Mouse (Mus musculus): ENCODE data around the gene Galr2.
"Not testable (repeated sequence)": the region's sequence is repeated elsewhere in the genome, so short reads cannot be mapped to it uniquely, and the experiment has no call there.

Gene Galr2

DNA sequence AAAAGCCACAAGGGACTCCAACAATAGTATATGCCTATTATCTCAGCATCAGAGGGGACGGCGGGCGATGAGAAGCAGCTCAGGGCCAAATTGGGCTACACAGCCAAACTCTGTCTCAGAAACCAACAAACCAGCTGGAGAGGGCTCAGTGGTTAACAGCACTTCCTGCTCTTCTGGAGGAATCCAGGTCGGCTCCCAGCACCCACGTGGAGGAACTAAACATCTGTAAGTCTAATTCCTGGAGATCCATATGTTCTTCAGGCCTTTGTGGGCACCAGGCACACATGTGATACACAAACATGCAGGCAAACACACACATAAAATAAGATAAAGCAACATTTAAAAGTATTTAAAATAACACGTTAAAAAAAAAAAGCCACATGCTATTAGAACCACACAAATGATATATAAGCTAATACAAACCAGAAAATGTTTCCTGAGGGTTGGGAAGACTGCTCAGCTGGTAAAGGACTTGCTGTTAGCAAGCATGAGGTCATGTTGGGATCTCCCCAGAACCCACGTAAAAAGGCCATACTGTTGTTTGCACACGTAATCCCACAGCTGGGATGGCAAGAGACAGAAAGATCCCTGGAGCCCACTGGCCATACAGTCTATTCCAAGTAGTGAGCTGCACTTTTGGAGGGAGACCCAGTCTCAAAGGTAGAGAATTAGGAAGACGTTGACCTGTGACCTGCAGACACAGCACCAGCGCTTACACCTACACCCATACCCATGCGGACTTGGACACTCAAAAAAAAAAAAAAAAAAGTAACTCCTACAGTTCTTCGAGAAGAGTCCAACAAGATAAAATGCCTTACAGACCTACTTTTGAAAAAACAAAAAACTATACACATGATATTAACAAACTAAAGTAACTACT lies 7.9 kb upstream of the Galr2 start:
- no peak for DNase-seq

DNA sequence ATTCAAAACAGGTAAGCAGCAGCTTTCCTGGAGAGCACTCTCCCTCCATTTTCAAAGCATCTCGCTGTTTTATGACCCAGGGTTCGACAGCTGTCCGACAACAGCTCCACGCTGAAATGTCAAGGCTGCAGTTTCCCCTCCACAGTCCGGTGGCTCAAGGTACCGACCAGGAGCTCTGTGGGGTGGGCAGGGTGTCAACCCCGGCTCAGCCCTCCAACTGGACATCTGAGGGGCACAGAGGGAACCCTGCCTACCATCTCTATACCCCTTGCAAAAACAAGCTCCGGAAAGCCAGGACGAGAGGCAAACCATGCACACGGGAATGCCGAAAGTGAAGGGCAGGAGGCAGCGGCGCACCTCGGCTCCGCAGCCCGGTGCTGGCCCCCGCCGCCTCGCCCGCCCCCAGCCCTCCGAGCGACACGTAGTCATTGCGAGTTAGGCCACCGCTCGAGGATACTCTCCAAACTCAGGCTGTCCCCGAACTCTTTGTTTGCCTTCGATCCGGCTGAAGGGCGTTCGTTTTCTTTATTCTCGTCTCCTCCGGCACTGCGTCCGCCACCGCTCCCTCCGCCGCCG lies 7.2 kb upstream of the Galr2 start:
- DNase-seq = no peak

DNA sequence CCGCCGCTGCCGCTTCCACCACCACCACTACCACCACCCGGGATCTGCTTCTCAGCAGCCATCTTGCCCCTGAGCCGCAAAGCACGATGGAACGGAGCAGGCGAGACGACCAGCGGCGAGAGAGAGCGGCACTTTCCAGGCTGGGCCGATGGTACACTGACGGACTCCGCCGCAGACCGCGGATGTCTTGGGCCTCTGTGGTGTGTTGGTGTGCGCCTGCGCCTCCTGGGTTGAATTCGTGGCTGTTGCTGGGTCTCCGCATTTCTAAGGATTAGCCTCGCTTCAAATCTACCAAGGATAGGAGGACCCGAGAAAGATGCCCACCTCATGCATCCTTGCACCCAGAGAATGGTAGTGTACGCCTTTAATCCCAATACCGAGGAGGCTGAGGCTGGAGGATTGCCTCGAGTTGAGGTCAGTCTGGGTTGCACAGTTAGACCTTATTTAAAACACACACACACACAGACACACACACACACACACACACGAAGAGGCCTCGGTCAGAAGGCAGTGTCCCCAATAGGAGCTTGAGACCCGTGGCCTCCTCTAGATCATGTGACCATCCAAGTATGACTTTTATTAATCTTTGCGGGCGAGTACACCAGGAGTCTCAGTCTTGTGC lies 6.6 kb upstream of the Galr2 start, which contains the start of gene Srp68:
Gene Srp68 (minus strand): TSS at position 173 of the 622 bp plus-strand sequence.
- DNase-seq = peak; percentile 77 to 88

DNA sequence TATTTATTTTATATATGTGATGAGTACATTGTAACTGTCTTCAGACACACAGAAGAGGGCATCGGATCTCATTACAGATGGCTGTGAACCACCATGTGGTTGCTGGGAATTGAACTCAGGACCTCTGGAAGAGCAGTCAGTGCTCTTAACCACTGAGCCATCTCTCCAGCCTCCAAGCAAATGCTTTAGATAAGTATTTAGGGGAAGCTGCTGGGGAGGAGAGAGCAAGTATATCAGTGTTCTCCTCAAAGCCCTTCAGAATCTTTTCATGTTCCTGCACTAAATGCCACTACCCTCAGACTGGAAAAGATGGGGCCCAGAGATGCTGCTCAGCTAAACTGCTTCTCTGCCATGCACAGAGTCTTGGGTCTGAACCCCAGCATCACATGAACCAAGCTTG lies 3.6 kb upstream of the Galr2 start:
- DNase-seq = not testable (repeated sequence)

DNA sequence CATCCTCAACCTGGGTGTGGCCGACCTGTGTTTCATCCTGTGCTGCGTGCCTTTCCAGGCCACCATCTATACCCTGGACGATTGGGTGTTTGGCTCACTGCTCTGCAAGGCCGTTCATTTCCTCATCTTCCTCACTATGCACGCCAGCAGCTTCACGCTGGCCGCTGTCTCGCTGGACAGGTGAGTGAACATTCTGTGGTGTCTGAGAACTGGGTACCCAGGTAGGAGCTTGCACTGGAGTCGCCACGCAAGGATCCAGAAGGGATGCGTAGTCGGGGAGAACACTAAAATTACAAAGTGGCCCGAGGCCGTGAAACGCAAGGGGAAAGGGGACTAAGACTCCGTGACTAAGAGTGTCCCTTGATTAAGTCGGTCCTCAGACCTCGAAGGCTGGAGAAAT lies 932 bp downstream of the Galr2 start:
- no peak for DNase-seq

DNA sequence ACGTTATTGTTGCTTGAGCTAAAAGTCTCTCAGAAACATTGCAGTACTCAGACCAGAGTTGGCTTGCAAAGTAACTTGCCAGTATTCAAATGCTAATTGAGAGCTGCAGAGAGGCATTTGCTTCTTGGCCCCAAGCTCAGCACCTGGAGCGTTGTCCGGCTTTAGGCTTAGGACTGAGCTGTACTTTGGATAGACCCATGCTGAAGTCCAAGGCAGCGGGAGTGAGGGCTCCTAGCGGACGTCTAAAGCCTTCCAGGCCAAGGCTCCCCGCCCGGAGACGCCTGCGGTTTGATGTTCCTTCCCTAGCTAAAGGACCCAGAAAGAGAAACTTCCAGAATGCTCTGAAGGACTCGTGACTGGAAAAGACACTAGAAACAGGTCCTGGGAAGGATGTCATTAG lies 1.4 kb downstream of the Galr2 start:
- DNase-seq = no peak

DNA sequence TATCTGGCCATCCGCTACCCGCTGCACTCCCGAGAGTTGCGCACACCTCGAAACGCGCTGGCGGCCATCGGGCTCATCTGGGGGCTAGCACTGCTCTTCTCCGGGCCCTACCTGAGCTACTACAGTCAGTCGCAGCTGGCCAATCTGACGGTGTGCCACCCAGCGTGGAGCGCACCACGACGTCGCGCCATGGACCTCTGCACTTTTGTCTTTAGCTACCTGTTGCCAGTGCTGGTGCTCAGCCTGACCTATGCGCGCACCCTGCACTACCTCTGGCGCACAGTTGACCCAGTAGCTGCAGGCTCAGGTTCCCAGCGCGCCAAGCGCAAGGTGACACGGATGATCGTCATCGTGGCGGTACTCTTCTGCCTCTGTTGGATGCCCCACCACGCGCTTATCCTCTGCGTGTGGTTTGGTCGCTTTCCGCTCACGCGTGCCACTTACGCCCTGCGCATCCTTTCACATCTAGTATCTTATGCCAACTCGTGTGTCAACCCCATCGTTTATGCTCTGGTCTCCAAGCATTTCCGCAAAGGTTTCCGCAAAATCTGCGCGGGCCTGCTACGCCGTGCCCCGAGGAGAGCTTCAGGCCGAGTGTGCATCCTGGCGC lies 2.3 kb downstream of the Galr2 start:
- DNase-seq = no peak

DNA sequence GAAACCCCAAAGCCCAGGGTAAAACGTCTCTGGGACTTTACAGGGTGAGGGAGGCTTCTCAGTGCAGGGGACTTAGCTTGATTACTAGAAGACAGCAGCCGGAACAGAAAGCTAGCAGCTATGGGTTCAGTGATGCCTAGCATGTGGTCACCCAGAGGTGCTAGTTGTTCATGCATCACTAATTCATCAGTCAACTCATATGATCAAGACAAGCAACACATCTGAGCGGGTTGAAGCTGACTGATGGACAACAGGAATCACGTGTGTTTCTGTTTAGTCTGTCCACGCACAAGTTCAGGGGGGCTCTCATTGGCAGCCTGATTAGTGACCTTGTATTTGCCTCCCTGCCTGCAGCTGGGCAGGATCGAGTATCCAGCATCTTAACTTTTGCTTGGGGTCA lies 3.2 kb downstream of the Galr2 start:
- no peak for DNase-seq

DNA sequence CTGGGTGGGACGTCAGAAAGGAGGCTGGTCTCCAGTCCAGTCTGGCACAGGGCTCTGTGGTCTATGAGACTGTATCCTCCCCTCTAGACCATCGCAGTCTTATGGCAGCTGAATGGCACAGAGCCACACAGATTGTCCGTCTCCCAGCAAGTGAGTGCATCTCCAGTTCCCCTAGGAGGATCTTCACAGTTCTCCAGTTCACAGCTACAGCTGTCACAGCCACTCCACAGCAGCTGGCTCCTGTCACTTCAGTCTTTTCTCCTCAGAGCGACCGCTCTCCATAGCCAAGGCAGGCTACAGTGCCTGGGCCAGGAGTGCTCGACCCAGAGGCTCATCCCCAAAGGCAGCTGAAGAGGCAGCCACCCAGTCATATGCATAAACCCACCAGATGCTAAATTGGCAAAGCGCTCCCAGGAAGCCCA lies 5.0 kb downstream of the Galr2 start:
- no peak for DNase-seq

DNA sequence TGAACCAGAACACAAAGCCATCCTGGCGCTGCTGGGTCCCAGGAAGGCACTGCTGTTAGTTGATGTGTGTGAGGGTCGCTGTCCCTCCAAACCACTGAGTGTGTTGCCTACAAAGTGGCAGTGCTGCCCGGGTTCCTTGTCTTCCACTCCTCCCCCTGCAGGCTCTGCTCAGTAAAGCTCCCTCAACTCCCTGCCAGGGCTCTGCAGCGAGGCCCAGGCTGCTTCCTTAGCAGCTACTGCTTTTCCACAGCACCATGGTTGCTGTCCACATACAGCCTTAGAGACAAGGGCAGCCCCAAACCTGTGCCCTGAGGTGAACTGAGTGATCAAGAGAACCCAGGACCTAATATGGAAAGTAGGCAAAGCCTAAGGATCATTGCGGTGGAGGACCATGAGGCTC lies 6.6 kb downstream of the Galr2 start:
- DNase-seq = no peak

DNA sequence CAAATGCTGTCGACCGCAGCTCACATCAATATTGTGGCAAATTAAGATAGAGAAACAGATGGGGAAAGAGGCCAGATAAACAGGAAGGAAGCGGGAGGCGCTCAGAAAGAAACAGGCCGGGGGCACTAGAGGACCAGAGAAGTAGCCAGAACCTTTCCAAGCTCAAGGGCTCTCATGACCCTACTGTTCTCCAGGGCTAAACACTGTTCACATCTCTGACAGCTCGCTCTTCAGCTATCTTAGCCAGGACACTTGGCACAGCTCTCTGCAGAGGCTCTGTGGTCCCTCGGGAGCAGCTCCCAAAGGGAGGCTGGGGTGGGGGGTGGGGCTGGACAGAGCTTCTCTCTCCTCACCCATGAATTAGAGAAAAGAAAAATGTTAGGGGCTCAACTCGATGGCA lies 9.8 kb downstream of the Galr2 start:
- no peak for DNase-seq

DNA sequence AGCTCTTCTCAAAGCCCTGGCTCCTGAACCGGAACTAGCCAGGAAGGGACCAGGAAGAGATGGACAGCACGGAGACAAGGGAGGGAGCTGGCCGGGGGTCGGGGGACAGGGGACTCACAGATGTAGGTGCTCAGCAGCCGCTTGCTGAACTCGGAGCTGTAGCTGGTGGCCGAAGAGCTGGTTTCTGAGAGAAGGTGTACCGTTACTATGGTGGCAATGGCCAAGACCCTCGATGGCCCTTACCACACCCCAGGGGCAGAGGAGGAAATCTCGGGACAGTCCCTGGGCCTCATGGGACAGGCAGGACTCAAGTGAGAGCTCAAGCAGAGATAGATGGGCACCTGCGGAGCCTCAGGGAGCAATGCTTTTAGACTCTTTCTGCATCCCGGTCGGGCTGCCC lies 11.7 kb downstream of the Galr2 start:
- DNase-seq = no peak

DNA sequence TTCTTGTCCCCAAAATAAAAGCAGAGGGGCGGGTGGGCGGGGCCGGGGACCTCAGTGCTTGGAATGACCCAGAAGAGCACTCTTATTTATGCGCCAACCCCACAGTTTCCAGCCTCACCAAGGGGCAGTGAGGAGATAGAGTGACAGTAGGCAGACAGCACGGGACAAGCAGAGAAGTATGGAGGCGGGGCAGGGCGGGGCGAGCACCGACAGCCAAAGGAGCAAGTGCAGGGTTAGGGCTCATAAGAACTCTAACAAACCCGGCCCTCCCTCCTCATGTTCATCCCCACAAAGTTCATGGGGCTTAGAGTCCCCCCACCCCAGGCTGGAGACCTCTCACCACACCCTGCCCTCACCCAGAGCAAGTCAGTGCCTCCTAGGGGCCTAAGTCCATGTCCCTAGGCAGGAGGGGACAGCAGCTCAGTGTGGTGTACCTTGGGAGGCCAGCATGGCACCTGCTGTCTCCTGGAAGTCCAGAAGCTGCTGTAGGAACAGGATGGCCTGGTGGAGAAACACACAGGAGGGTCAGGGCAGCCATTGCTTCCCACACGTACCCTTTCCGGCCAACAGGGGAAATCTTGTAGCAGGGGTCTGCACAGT lies 12.9 kb downstream of the Galr2 start:
- DNase-seq = no peak

DNA sequence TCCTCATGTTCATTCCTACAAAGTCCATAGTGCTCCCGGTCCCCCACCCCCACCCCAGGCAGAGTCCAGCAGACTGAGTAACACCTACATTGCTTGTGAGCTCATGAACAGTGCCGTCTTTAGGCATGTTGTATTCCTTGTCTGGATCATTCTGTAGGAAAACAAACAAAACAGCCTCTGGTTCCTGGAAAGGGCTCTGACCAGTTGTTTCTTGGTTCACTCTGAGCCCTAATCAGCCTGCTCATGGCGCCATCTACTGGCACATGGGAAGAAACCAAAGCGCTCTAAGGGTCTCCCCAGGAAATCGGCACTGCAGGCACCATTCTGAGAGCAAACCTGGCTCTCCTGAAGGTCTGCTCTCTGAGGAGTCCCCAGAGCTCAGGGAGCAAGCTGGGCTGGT lies 13.6 kb downstream of the Galr2 start:
- peak in 1 of 2 experiments; percentile 47 for DNase-seq

DNA sequence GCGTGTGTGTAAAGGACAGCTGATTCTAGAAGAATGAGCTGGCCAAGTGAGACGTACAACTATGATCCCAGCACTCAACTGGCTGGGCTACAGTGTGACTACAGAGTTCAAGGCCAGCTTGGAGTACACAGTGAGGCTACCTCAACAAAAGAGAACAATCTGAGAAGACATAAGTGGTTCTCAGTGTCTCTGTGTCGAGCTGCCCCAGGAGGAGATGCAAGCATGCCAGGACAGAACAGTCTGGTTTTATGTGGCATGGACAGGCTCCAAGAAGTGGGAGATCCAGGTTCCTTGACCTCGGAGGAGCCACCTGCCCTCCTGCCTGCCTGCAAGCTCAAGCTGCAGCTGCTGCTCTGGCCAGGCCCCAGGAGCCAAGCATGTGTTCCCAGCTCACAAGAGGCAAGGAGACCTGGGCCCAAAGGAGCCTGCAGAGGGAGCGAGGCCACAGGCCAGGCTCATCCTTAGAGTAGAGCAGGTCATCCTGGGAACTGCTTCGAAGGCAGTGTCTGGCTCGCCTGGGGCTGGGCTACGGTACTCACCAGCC lies 15.5 kb downstream of the Galr2 start:
- no peak for DNase-seq

DNA sequence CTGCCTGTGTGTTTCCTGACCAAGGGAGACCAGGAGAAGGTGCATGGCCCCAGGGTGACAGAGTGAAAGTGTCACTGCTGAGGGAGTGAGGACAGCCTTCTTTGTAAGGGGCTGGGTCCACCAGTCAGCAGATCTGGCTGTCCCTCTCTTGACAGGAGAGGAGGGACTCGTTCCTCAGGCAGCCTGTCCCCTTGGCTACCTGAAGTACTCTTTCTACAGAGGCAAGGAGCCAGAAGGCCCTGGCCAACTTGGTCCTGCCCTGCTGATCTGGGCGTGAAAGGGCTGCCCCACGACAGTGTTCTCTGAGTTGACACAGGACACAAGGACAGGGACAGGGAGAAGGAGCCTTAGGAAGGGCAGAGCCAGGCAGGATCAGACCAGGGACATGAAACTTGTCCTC lies 16.3 kb downstream of the Galr2 start:
- no peak for DNase-seq

DNA sequence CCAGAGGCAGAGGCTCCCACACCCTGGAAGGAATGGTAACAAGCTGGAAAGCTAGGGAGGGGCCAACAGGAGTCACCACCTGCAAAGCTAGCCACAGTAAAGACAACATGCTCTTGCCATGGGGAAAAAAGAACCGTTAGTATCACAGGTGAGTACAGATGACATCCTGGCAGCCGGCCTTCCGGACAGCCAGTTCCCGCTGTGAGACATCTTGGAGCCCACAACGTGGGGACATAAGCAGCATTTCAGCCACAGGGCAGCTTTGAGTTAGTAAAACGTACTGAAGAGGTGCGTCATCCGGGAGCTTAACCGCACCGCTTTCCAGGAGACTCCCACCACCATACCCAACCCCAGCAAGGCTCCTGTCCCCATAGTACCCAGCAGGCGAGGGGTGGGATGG lies 17.5 kb downstream of the Galr2 start:
- no peak for DNase-seq

DNA sequence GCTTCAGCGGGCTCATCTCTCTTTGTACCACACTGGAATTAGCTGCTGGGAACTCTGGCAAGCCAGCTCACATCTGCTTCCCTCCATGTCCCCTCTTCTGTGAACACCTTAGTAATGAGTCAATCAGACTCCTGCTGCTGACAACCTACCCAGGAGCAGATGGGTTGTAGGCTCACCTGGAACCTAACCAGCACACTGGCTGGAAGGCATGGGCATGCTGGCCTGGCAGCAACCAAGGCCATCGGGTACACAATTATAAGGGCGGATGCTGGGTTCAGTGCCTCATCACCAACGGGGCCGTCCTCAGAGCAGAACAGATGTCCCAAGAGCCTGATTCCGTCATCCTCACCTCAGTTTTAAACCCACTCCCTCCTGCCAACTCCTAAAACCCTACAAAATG lies 17.9 kb downstream of the Galr2 start:
- DNase-seq = no peak

DNA sequence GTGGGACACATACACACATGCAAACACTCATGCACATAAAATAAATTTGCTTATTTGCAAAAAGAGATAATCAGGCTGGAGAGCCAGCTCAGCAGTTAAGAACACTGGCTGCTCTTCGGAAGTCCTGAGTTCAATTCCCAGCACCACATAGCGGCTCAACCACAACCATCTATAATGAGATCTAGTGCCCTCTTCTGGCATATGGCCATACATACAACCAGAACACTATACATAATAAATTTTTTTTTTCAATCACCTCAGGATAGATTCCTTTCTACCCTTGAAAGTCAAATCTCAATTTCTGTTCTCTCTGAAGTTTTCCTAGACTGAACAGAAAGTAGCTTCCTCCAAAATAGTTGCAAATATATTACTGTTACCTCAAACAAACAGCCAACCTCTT lies 24.7 kb downstream of the Galr2 start:
- DNase-seq = no peak

DNA sequence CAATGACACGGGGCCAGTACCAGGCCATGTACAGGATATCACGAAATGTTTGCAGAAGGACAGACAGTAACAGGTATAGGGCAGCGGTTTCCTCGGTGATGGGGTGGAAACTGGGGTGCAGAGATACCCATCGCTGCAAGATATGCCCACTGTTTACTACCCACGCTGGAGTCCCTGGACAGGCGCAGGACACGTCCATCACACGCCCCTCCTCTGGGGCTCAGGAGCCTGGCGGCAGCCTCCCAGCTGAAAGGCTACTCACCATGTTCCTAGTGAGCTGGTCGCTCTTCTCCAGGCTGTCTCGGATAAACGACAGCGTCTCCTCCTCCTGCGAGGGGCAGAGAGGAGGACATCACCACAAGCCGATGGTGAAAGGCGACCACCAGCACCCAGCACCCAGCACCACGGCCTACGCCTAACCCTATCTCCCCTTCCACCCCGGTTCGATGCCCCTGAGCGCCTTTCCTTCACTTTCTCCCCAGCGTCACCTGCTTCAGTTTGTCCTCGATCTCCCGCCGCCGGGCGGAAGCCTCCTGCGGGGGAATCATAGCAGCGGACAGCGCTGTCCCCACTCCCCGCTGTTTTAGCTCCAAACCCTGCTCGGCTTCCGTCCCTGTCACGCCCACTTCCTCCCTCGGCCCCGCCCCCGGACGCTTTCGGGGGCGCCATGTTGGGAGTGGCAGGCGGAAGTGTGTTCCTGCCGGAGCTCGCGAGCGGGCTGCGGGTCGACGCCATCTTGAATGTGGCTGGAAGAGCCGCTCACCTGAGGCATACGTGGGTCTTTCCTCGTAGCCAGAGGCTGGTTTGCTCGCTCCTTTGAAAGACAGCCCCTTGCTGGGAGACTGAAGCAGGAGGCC lies 25.6 kb downstream of the Galr2 start:
- DNase-seq = peak; percentile 88 to 93

DNA sequence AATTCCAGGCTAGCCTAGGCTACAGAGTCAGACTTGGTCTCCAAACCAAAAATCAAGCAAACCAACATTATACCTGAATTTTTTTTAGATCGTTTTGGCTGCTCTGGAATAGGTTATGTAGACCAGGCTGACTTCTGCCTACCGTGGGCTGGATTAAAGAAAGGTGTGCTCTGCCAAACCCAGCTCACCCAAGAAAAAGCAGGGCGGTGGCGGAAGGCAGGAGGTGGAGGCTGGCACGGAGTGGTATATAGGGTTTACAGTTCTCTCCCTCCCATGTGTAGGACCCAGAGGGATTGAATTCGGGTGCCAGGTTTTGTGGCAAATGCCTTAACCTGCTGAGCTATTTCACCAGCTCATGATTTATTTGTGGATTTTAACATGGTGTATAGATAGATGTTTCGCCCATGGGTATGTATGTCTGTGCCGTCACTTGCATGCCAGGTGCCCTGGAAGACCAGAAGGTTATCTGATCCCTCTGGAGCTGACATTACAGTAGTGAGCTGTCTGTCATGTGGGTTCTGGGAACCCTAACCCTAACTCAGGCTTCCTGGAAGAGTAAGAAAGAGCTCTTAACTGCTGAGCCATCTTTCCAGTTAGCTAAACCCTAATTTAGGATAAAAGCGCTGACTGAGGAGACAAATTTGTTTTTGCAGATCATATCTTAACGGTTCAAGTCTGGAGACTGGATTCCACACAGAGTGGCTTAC lies 26.4 kb downstream of the Galr2 start, which contains the start of gene Exoc7:
Gene Exoc7 (minus strand): TSS at position 215 of the 707 bp plus-strand sequence.
- no peak for DNase-seq

All from spleen, adult 18-20 months (tissue).